In genomic region chr17:91161834-91162233, GRCm38 (mm10) we compare ENCODE assay signal across 15 mouse cellular contexts.
"Had no signal": no experiment of that assay in that cellular context is flagged by ENCODE, and none has a peak within 500 bp of the region (broad histone marks: within the 10 kb centered on the region; RNA-seq: fewer than 3 reads in every experiment).

No protein-coding gene starts in this region.

- ATAC-seq: liver, embryonic 12.5 days had no signal

- DNase-seq: kidney, adult 11 months; kidney, adult 9 months; kidney, postnatal 36 days; layer of hippocampus, adult 9-11 months; layer of hippocampus, postnatal 36 days; lung, embryonic 14.5 days; lung, postnatal 10 days; lung, postnatal 4 days; right cerebral cortex, adult 18-20 months; thymus, postnatal 14 days had no signal

- H3K9ac ChIP-seq: limb, embryonic 15.5 days; liver, embryonic 12.5 days; lung, embryonic 14.5 days; neural tube, embryonic 12.5 days had no signal

- H3K4me3 ChIP-seq: limb, embryonic 15.5 days; liver, embryonic 12.5 days; neural tube, embryonic 12.5 days had no signal

- H3K9me3 ChIP-seq: limb, embryonic 15.5 days; liver, embryonic 12.5 days; neural tube, embryonic 12.5 days had no signal

- H3K27ac ChIP-seq: kidney, postnatal 0 days; limb, embryonic 15.5 days; liver, embryonic 12.5 days; neural tube, embryonic 12.5 days; stomach, postnatal 0 days had no signal

- H3K4me2 ChIP-seq: limb, embryonic 15.5 days; liver, embryonic 12.5 days; lung, embryonic 14.5 days; neural tube, embryonic 12.5 days had no signal

- H3K36me3 ChIP-seq: limb, embryonic 15.5 days; liver, embryonic 12.5 days; neural tube, embryonic 12.5 days had no signal

- H3K4me1 ChIP-seq: limb, embryonic 15.5 days; liver, embryonic 12.5 days; neural tube, embryonic 12.5 days had no signal

- H3K27me3 ChIP-seq: limb, embryonic 15.5 days; liver, embryonic 12.5 days; neural tube, embryonic 12.5 days had no signal
